Mouse (Mus musculus) erythroid progenitor cell, adult 5-6 weeks (primary cell): ENCODE results near the gene Dennd1c. TPM values are rescaled to one million over a fixed set of nuclear protein-coding genes. Genes with fewer than 3 reads are reported as not detected.

Experiments used
- ATAC-seq: replicated peaks from 2 replicates; pipeline ENCODE4 v1.8.0; 2016; ENCODE audit warnings: moderate number of reproducible peaks, mild to moderate bottlenecking, moderate TSS enrichment, inconsistent platforms; ENCODE audit not compliant: poor library complexity, low FRiP score, severe bottlenecking
- total RNA-seq, 2 experiments: library from RNA; stranded (forward) in 1 of 2; stranded (reverse) in 1 of 2; fragments of 150-400 nt in 1 of 2; fragments of 186-747, 209-891 nt in 1 of 2; gene quantifications; 2 replicates each; pipeline versions ENCODE4 v1.2.3 to v1.2.4; 2015 to 2017; ENCODE audit warnings: low replicate concordance in 2 of 2

Dennd1c gene
- total RNA-seq (2015; ENCODE audit: low replicate concordance) = 6.1 and 12.2 TPM in 2 replicates
- 2.6 and 4.5 TPM in 2 replicates for total RNA-seq (2017; ENCODE audit: low replicate concordance)

- no peak for ATAC-seq
Measured at GRCm38 (mm10) chr17:57078336-57078735, at the start of gene Dennd1c. Dennd1c (minus strand) TSS chr17:57078514.

GRCm38 (mm10) chr17:57125853-57126622 is 47.7 kb upstream of the Dennd1c start:
- ATAC-seq = no peak

DNA sequence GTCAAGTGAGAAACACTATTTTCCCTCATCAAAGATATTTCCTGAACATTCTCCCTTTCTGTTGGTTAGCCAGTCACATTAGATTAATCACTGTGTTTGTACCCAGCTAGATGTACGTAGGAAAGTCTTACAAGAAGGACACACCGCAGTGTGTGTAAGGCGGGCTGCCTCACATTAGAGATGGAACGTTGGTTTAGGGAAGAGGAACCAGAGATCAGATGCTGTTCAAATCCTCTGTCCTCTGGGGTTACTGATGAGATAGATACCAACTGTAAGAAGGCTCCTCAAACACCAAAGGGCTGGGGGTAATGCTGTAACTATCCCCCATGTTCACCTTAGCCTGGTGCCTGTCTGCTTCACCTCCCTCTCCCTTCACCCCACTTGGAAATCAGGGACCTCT is 46.5 kb upstream of the Dennd1c start:
- ATAC-seq = no peak

DNA sequence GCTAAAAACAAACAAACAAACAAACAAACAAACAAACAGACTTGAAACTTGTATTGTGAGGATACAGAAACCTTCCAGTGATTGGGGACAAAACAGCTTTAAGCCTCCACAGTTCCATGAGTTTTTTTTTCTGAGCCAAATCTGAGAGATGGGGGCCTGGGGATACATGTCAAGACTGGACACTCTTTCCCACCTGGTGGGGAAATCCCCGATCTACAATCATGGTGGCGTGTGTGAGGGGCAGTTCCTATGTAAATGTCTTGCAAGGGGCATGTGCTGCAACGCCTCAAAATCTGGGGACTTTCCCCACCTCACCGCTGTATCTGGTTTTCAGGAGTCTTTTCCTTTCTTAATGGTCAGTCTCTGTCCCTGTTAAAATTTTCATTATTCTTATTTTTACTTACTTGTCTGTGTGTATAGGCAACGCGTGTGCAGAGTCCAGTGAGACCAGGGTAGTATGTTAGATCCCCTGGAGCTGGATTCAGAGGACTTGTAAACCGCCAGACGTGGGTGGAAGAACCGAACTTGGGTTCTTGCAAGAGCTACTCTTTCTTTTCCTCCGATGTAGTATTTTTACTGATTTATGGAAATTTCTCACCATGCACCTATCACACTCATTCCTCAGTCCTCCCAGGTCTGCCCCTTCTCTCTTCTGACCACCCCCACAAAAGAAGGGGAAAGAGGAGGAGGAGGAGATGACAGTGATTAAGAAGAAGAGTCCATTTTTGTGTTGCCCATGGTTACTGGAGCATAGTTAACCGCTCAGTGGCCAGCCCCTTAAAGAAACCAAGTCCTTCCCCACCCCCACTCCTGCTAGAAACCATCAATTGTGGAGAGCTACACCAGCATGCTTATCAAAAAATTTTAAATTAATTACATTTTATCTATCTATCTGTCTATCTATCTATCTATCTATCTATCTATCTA is 45.1 kb upstream of the Dennd1c start:
- no peak for ATAC-seq

- ATAC-seq = no peak
Measured at GRCm38 (mm10) chr17:57121856-57122255, 43.5 kb upstream of the Dennd1c start.

DNA sequence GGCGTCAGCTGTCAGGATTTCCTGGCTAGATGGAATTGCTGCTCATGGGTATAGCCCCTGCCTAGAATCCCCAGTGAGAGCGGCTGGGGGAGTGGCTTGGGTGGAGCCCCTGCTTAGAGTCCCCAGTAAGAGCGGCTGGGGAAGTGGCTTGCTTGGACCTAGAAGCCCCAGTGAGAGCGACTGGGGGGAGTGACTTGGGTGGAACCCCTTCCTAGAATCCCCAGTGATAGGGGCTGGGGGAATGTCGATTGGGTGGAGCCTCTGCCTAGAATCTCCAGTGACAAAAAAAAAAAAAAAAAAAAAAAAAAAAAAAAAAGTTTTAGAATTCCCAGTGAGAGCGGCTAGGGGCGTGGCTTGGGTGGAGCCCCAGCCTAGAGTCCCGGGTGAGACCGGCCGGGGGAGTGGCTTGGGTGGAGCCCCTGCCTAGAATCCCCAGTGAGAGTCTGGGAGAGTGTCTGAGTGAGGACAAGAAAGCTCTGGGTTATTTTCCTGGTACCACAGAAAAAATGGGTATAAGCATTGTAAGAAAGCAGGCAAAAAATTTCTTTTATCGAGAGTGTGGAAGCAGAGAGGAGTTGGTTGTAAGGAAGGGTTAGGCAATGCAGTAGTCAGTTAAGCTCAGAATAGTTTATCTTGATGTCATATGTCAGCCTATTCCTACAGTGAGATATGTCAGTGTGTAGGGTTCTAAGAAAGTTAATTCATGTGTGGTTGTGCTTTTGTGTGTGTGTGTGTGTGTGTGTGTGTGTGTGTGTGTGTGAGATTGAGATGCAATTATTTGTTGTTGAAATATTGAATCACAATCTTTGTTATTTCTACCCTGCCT is 40.4 kb upstream of the Dennd1c start:
- peak; percentile 86 for ATAC-seq

DNA sequence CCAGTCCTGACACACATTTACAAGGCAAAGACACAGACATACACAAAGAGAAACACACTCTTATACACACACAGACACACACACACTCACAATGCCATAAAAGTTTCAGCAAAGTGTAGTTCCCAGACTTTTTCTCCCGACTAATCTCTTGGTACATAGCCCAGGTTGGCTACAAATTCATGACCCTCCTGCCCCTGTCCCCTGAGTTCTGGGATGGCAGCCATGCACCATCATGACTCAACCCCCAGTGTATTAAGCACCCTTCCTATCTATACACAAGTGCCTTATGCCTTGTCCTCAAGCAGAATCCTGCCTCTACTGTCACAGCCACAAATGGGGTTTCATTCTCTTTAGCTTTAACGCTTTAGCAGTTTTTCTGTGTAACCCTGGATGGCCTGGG is 38.5 kb upstream of the Dennd1c start:
- ATAC-seq = no peak

GRCm38 (mm10) chr17:57112768-57113474 is 34.6 kb upstream of the Dennd1c start:
- ATAC-seq = no peak

- no peak for ATAC-seq
Measured at GRCm38 (mm10) chr17:57110005-57110404, 31.7 kb upstream of the Dennd1c start.

DNA sequence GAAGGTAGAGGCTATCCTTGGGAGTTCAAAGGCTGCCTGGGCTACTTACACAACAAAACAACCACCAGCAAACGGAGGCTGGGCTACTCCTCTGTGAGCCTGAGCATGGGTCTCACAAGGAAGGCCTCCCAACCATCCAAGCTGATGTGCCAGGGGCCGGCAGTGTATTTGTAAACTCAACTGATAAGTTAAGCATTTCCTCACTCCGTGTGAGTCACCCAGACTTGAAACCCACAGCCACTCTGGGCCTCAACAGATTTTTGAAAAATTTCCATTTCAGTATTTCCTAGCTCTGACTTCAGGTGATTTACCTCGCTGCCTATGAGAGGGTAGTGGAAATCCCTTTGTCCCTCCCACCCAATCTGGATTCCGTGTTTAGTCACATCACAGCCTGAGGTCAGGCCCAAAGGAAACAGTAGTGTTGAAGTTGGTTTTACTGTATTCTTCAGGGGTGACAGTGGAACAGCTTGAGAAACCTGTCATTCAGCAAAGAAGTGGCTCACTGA is 30.4 kb upstream of the Dennd1c start:
- ATAC-seq = no peak

GRCm38 (mm10) chr17:57108040-57108665 is 29.8 kb upstream of the Dennd1c start:
- ATAC-seq = no peak

DNA sequence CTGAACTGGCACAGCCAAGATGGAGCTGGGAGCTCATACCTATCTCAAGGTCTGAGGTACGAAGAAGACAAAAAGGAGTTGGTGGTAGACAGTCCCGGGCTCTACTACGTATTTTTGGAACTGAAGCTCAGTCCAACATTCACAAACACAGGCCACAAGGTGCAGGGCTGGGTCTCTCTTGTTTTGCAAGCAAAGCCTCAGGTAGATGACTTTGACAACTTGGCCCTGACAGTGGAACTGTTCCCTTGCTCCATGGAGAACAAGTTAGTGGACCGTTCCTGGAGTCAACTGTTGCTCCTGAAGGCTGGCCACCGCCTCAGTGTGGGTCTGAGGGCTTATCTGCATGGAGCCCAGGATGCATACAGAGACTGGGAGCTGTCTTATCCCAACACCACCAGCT is 28.8 kb upstream of the Dennd1c start:
- no peak for ATAC-seq

GRCm38 (mm10) chr17:57106035-57106368 is 27.7 kb upstream of the Dennd1c start:
- no peak for ATAC-seq

GRCm38 (mm10) chr17:57105181-57106034 is 27.1 kb upstream of the Dennd1c start, which contains the start of gene Tnfsf9:
Tnfsf9 (plus strand) TSS chr17:57105325.
- ATAC-seq = no peak

DNA sequence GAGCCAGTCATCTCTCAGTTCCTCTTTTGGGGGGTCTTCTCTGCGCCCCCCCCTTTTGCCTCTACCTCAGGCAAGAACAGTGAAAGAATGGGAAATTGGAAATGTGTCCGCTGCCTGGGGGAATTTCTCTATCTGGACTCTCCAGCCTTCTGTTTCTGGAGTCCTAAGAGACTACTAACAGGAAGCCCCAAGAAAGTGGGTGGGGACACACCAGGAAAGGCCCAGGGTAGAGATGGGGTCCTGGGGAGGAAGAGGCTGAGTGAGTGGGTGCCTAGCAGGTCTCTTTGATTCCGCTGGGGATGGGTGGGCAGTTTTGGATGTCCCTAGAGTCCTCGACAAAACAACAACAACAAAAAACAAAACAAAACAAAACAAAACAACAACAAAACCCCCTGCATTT is 26.2 kb upstream of the Dennd1c start:
- no peak for ATAC-seq

GRCm38 (mm10) chr17:57102276-57102675 is 24.0 kb upstream of the Dennd1c start:
- ATAC-seq = no peak

GRCm38 (mm10) chr17:57099629-57100325 is 21.5 kb upstream of the Dennd1c start:
- ATAC-seq = no peak
